Mouse (Mus musculus) liver, adult 2 months (tissue): ENCODE measurements at regions not wholly inside any gene's neighbourhood (a gene's known extent, or its start where the extent isn't known, plus 50 kb on each side); places are given as distances from the start of the nearest gene placed in this dataset.

ENCODE experiments used
- CTCF ChIP-seq: fragments of 200-500 bp; IDR thresholded peaks from 2 replicates; pipeline ENCODE4 v1.5.1; 2011; ENCODE audit warnings: low read depth, low read length, control low read depth
- POLR2A ChIP-seq: fragments of 200-500 bp; IDR thresholded peaks from 2 replicates; pipeline ENCODE4 v1.6.1; 2011; ENCODE audit warnings: low read length, control low read depth; ENCODE audit not compliant: insufficient read depth; ENCODE audit errors: extremely low read depth

- no peak for TF ChIP-seq CTCF
- TF ChIP-seq POLR2A = no peak
Observed at GRCm38 (mm10) chr4:148340342-148340741, 52.6 kb upstream of the Disp3 start.
